Mouse (Mus musculus): ENCODE measurements around the gene Clip3.

Gene Clip3

DNA sequence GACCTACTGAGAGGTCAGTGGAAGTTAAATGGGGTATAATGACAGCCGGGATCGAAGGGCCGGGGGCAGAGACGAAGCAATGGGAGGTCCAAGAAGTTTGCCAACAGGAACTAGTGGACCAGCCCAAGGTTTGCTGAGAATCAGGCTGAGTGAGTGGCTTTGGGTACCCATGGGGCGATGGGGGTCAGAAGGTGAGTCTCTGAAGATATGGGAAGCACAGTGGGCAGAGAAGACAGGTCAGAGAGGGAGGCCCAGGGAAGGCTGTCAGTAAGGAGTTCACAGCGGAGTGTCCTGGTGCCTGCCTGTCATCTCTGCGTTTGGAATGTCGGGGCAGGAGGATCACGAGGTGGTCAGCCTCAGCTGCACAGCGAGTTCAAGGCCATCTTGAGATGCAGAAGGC is 36.9 kb downstream of the Clip3 start:
- no peak for DNase-seq

DNA sequence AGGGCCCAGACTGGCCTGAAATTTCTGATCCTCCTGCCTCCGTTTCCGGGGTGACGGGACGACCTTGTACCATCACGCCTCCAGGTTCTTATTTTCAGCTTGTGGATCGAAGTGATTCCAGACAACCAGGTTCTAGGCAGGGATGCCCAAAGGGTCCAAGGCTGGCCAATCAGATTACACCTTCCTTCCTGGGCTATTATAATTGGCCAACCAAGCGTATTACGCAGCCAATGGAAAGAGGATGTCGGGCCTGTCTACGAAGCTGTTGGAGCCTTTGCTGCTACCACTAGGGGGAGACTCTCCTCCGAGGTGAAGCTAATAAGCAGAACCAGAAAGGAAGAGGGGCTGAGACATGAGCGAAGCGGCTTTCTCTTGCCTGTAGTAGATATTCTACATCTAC is 40.4 kb downstream of the Clip3 start:
- peak; percentile 89 for DNase-seq

DNA sequence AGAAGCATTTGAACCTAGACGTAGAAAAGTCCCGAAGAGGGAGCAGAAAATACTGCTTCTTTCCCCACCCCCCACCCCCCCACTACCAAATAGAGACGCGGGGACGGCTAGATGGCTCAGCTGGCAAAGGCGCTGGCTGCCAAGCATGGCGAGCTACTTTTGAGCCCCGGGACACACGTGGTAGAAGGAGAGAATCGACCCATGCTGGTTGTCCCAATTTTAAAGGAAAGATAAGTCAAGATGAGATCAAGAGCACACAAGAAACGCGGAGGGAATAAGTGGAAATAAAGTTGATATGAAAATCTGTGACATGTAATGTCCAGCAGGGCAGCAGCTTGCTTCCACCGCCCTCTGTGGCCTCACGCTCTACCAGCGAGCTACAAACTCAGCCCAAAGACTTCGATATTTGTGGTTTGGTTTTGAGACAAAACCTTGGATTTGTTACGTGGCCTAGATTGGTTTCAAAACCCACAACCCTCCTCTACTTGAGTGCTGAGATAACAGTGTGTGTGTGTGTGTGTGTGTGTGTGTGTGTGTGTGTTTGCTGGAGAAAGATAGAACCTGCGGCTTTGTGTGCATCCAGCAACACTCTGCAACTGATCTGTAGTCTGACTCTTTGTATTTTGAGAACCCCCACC is 41.2 kb downstream of the Clip3 start:
- no peak for DNase-seq

DNA sequence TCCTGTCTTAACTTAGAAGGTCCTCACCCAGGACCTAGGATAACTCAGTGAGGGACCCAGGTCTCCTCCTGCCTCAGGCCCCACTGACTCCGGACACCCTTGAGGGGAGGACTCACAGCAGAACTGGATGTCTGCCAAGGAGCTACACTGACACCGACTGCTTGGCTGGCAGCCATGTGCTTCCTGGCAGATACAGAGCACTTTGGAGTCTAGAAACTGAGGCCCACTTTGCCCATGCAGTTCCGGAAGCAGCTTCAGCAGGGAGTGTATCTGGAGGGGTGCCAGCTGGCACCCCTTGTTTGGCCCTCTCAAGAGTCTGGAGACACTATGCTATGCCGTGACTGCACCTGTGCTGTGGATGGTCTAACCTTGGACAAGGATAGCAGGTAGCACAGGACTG is 41.9 kb downstream of the Clip3 start:
- peak; percentile 80 for DNase-seq

DNA sequence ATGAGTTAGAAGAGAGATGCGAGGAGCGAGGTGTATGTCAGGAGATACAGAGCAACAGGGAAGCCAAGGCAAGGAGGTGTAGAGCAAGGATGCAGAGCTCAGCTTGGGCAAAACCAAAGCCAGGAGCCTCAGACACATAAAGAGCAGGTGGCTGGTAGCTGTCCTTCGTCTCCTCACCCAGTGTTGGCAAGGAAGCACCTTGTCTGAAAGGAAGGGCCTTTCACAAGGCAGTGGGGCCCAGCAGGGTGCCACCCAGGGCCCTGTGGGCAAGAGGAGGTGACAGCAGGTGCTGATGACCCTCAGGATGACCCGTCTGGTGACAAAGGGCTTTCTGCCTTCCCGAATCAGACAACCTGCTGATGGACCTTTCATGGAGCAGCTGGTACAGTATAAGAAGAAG is 43.0 kb downstream of the Clip3 start:
- no peak for DNase-seq

DNA sequence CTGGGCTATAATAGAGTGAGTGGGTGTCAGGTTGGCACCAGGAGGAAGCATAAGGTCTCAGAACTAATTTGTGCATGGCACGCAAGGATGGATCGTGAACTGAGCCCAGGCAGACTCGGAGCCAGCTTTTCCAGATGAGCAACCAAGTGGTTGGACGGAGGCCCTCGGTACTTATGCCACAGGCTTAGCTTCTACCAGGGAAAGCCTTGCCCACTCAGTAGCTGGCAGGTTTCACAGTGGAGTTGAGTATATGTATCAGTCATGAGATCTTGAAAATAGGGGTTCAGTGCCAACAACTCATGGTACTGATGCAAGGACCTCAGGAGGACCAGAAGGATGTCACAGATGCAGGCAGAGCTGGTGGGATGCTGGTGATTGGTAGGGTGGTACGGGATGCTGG is 44.2 kb downstream of the Clip3 start:
- no peak for DNase-seq

DNA sequence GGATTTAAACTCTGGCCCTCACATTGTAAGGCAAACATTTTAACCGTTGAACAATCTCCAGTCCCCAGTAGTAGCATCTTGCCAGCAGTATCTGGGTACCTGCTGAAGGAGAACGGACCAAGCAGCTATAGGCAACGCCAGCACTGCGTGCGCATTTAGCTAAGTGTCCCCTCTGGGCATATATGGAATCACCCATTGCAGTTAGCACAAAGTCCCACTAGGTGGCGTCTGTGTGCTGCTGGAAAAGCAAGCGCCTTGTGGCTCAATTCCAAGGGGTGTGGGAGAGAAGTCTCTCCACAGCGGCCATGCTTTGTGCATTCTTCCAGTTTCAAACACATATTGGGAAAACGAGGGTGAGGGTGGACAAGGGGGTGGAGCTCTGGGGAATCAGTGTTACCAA is 44.9 kb downstream of the Clip3 start:
- peak; percentile 90 for DNase-seq

DNA sequence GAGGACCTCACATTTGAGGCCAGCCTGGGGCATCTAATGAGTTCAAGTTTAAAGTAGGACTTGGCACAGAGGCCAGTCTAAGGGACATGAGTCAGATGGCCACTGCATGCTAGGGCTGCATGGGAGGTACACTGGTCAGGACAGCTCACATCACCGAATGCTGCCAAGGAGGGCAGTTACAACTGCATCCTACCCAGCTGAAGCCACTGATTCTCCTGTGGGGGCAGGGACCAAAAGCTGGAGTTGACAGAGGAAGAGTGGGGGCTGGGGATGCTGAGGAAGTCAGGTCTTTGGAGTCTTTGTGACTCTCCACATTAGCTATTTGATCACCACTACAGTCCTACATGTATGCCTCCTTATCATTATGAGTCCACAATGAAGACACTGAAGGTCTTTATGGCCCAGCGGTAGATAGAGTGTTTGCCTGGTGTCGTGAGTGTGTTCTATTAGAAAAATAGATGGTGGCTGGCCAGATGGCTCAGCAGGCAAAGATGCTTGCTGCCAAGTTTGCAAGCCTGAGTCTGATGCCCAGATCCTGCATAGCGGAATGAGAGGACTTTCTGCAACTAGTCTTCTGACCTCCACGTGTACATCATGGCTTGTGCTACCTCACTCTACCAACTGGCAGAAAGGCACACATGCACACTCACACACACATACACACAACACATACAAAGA is 48.0 kb downstream of the Clip3 start:
- DNase-seq: no peak

DNA sequence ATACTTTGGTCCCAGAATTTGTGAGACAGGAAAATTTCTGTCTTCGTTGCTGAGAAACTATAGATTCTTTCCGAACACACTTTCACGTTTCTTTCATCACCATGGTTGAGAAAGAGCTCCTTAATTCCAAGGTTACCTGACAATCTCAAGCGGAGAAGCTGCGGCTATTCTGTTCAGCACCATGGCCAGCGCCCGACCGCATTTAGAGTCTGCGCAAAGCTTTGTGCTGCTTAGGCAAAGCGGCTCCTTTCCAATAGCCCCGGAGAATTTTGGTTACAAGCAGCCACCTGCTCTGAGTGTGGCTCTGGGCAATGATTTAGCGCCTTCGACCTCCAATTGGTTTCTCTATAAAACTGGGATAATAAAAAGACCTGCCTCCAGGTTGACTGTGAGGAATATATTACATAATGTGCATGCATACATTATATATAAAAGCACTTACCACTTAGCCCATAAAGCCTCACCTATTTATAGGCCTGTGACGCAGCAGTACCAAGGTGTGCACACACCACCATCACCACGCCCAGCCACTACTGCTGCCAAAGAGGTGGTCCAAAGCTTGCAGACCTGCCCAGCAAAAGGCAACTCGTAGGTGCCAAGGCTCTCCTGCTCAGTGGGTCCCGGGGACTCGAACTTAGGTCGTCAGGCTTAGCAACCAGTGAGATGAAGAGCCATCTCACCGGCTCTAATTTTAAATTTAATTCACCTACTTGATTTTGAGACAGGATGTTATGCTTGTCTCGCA is 55.3 kb downstream of the Clip3 start:
- DNase-seq: peak; percentile 78

DNA sequence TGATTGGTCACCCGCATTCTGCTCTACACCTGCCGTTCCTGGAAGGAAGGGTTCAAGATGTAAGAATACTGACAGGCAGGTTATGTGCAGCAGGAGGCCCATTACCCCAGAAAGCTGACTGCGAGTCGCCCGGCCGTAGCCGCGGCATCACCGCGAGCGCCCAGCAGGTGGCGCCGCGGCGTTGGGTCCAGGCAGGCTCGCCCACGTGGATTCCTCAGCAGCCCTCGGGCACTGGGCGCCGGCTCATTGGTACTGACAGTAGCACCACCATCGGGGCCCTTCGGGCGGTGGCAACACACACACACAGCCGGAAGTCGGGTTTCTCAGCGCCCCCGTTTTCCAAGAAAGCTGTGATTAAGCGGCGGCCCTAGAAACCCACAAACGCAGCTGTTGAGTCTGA is 56.3 kb downstream of the Clip3 start:
- DNase-seq: peak; percentile 57

DNA sequence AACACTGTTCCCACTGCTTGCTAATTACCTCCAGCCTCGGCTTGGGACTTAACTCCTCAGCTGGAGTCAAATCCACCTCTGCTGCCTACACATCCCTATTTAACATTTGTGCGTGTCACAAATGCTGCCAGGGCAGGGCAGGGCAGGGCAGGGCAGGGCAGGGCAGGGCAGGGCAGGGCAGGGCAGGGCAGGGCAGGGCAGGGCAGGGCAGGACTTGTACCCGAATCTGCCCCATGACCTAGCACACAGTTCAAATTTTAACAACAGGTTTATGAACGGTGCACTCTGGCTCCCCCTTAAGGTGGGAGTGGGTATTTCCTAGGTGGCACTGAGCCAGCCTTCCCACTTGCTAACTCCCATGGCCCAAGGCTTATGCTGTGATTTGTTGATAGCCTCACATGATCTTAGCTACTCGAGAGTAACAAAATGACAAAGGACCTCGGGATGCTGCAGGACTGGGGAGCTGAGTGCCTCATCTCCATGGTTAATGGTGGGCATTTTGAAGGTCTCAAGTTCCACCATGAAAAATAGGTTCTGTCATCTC is 61.8 kb downstream of the Clip3 start:
- peak; percentile 80 for DNase-seq

DNA sequence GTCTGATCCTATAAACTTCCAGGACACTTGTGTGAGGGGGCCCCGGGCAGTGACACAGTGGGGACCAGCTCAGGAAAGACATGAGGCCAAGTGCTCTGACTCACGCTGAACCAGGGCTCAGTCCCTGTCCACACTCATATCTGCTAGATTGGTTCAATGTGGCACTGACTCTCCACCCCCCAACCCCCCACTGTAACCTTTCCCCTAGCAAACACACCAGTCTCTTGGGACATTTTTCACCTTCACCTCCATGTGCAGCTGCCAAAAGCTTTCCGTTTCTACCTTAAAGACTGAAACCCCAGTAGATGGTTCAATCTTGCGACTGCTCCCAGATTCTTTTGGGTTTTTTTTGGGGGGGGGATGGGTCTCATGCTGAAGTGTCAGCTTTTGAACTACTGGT is 62.5 kb downstream of the Clip3 start:
- DNase-seq: no peak
